Mouse (Mus musculus): ENCODE results near the gene Fuca1. TPM values are rescaled to one million over a fixed set of nuclear protein-coding genes. Genes with fewer than 3 reads are reported as not detected.

Gene Fuca1
- total and polyA plus RNA-seq, 3 experiments: 26.8 to 48.6 TPM; not detected in 1

- TF ChIP-seq ZKSCAN1 (IDR thresholded peaks at IDR 0.05; ENCODE audit: low read depth, low read length): no peak
- peak; percentile 61 for TF ChIP-seq ZMIZ1 (IDR thresholded peaks at IDR 0.05; ENCODE audit: low read depth, low read length)
- peak; percentile 93; the same call in 1 of the 2 replicates for TF ChIP-seq CHD1 (IDR thresholded peaks at IDR 0.05; ENCODE audit: low read depth, low read length)
- Histone ChIP-seq H3K27me3 (ENCODE audit: control insufficient read depth in 1 of 2, insufficient read depth in 2 of 2, low read length in 2 of 2) (no peaks in the 10 kb centered on the region), H3K9me3 (replicated peaks; ENCODE audit: insufficient read depth, low read length) (no peaks in the 10 kb centered on the region), H3K36me3 (ENCODE audit: control insufficient read depth in 1 of 2, insufficient read depth in 2 of 2, low read length in 2 of 2) (peaks cover 20 to 52% of the 10 kb centered on the region in 2 experiments), H3K9ac (ENCODE audit: control insufficient read depth, low read depth, low read length, poor library complexity, severe bottlenecking) (peak overlapping the region; percentile 99), H3K4me3 (ENCODE audit: control insufficient read depth in 1 of 2, insufficient read depth in 1 of 2, low read depth in 2 of 2, low read length in 2 of 2) (peak overlapping the region; percentile 60 to 92), H3K79me2 (ENCODE audit: control insufficient read depth, insufficient read depth, low read length, poor library complexity) (peaks cover 31% of the 10 kb centered on the region), H3K4me1 (ENCODE audit: control insufficient read depth in 1 of 2, insufficient read depth in 2 of 2, low read length in 2 of 2) (peaks cover 27 to 32% of the 10 kb centered on the region in 2 experiments), H3K27ac (ENCODE audit: control insufficient read depth, low read depth, low read length) (peak overlapping the region; percentile 99)
- no peak for DNase-seq (ENCODE audit: low read depth, low spot score)
These were observed 47.7 kb upstream of the Fuca1 start for GRCm38 (mm10) chr4:135872589-135873391.

- Histone ChIP-seq H3K4me1 (ENCODE audit: control insufficient read depth in 1 of 2, insufficient read depth in 2 of 2, low read length in 2 of 2) (peaks cover 27 to 32% of the 10 kb centered on the region in 2 experiments), H3K79me2 (ENCODE audit: control insufficient read depth, insufficient read depth, low read length, poor library complexity) (peaks cover 30% of the 10 kb centered on the region), H3K27ac (ENCODE audit: control insufficient read depth, low read depth, low read length) (peak within 1 kb of the TSS; percentile 99), H3K4me3 (ENCODE audit: control insufficient read depth in 1 of 2, insufficient read depth in 1 of 2, low read depth in 2 of 2, low read length in 2 of 2) (peak within 1 kb of the TSS; percentile 79 to 92), H3K9ac (ENCODE audit: control insufficient read depth, low read depth, low read length, poor library complexity, severe bottlenecking) (peak within 1 kb of the TSS; percentile 99), H3K36me3 (ENCODE audit: control insufficient read depth in 1 of 2, insufficient read depth in 2 of 2, low read length in 2 of 2) (peaks cover 20 to 52% of the 10 kb centered on the region in 2 experiments), H3K27me3 (ENCODE audit: control insufficient read depth in 1 of 2, insufficient read depth in 2 of 2, low read length in 2 of 2) (no peaks in the 10 kb centered on the region), H3K9me3 (replicated peaks; ENCODE audit: insufficient read depth, low read length) (no peaks in the 10 kb centered on the region)
- peak; percentile 95 for DNase-seq (ENCODE audit: low read depth, low spot score)
- TF ChIP-seq SIN3A (IDR thresholded peaks at IDR 0.05; ENCODE audit: low read length) (peak; percentile 71; the same call in 1 of the 2 replicates), RCOR1 (IDR thresholded peaks at IDR 0.05; ENCODE audit: low read depth, low read length) (no peak; the same call in none of the 2 replicates), TAL1 (IDR thresholded peaks at IDR 0.05; ENCODE audit: low read length) (no peak), ZMIZ1 (IDR thresholded peaks at IDR 0.05; ENCODE audit: low read depth, low read length) (peak; percentile 97; the same call in 1 of the 2 replicates), CHD2 (IDR thresholded peaks at IDR 0.05; ENCODE audit: low read length) (0 out of 2 replicates have a peak, but pooled peaks have one; percentile 35), BHLHE40 (IDR thresholded peaks at IDR 0.05; ENCODE audit: borderline replicate concordance, low read depth, low read length) (no peak), ZKSCAN1 (IDR thresholded peaks at IDR 0.05; ENCODE audit: low read depth, low read length) (0 out of 2 replicates have a peak, but pooled peaks have one; percentile 8), ZNF384 (IDR thresholded peaks at IDR 0.05; ENCODE audit: low read depth, low read length) (no peak), TCF12 (IDR thresholded peaks at IDR 0.05; ENCODE audit: low read depth, low read length) (no peak; the same call in 1 of the 2 replicates), MXI1 (IDR thresholded peaks at IDR 0.05; ENCODE audit: low read depth, low read length) (peak; percentile 66), ELF1 (IDR thresholded peaks at IDR 0.05; ENCODE audit: low read depth, low read length) (peak; percentile 78), EP300 (IDR thresholded peaks at IDR 0.05; ENCODE audit: low read depth in 1 of 2, low read length in 2 of 2) (no peak; a peak in 1 of 4 replicates), MYC (IDR thresholded peaks at IDR 0.05; ENCODE audit: low read depth, low read length) (peak; percentile 22; the same call in 1 of the 2 replicates), JUND (IDR thresholded peaks at IDR 0.05; ENCODE audit: low read depth, low read length) (no peak), MAX (IDR thresholded peaks at IDR 0.05; ENCODE audit: low read length) (0 out of 2 replicates have a peak, but pooled peaks have one; percentile 69), MYB (IDR thresholded peaks at IDR 0.05; ENCODE audit: low read depth, low read length) (peak; percentile 23; the same call in 1 of the 2 replicates), ETS1 (IDR thresholded peaks at IDR 0.05; ENCODE audit: low read depth, low read length) (peak; percentile 28; the same call in 1 of the 2 replicates), CHD1 (IDR thresholded peaks at IDR 0.05; ENCODE audit: low read depth, low read length) (no peak; the same call in 1 of the 2 replicates), NRF1 (IDR thresholded peaks at IDR 0.05; ENCODE audit: insufficient read depth, low read depth, low read length, poor library complexity, severe bottlenecking) (peak; percentile 33; the same call in 1 of the 2 replicates), MAZ (IDR thresholded peaks at IDR 0.05; ENCODE audit: low read depth, low read length) (no peak), MEF2A (IDR thresholded peaks at IDR 0.05; ENCODE audit: extremely low read depth, insufficient replicate concordance, low read depth, low read length, poor library complexity, severe bottlenecking) (0 out of 2 replicates have a peak, but pooled peaks have one; percentile 26), SMC3 (IDR thresholded peaks at IDR 0.05; ENCODE audit: low read depth, low read length) (peak; percentile 1; the same call in 1 of the 2 replicates), POLR2AphosphoS5 (IDR thresholded peaks at IDR 0.05; ENCODE audit: borderline replicate concordance, low read depth, low read length) (no peak), POLR2AphosphoS2 (IDR thresholded peaks at IDR 0.05; ENCODE audit: low read length) (peak; percentile 97), ZC3H11A (IDR thresholded peaks at IDR 0.05; ENCODE audit: low read depth, low read length) (no peak), USF1 (IDR thresholded peaks at IDR 0.05; ENCODE audit: low read depth, low read length) (peak; percentile 66)
These were observed 46.9 kb upstream of the Fuca1 start, which contains the start of gene Pnrc2 for GRCm38 (mm10) chr4:135873526-135874202. Gene Pnrc2 (minus strand): TSS chr4:135873850.
